Mouse (Mus musculus): ENCODE measurements around the gene Prepl.

DNA sequence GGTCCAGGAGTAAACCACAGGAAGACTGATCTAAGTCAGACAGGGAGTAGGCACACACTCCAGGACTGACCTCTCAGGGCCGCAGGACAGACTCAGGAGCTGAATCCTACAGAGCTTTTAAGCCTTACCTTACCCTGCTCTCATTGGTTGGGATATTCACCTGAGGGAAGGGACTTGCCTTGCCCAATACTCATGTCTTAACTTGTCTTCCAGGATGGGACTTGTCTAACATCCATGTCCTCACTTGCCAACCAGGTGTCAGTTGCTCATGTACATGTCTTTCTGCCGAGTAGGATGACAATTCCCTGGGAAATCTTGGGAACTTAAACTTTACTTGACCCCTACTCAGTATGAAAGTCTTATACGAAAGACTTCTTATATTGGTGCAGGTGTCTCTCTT lies 10.2 kb upstream of the Prepl start:
- TF ChIP-seq TCF12 (IDR thresholded peaks at IDR 0.05; ENCODE audit: insufficient read depth, poor library complexity, severe bottlenecking), result no peak
- no peak for TF ChIP-seq POLR2AphosphoS2 (IDR thresholded peaks at IDR 0.05; ENCODE audit: insufficient read length, low read depth)
- no peak for TF ChIP-seq USF1 (IDR thresholded peaks at IDR 0.05; ENCODE audit: low read depth)
- TF ChIP-seq POLR2A (IDR thresholded peaks at IDR 0.05; ENCODE audit: insufficient read length, low read depth), result no peak
- no peak for TF ChIP-seq MYOG (IDR thresholded peaks at IDR 0.05; ENCODE audit: control insufficient read depth in 1 of 3, insufficient read depth in 1 of 3, insufficient read length in 2 of 3, low read depth in 2 of 3)
- no peak for TF ChIP-seq MYOD1 (IDR thresholded peaks at IDR 0.05; ENCODE audit: control insufficient read depth in 1 of 3, insufficient read length in 2 of 3, low read depth in 2 of 3)
